ENCODE assay signal across 23 mouse cellular contexts in the genomic region with DNA sequence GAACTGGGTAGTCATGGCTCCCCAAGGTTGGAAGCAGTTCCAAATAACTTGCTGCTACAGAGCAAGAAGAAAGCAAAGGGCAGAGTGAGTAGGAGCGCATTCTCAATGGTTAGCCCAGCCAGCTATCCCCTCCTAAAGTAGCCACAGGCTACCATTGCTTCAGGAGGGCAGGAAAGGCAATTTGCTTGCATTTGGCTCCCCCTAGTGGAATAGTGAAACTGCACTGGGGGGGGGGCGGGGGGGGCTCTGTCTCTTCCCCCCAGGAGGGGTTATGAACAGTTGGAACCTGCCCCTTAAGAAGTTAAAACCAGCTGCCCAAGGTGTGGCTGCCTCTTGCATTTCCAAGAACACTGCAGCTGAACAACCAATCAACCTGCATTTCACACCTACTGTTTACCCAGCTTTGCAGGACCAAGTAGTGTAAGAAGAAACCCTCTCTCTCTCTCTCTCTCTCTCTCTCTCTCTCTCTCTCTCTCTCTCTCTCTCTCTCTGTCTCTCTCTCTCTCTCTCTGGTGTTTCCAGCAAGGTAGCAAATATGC.
A peak's percentile ranks its signal among the peaks of the same experiment; 100 is the strongest.
DNase-seq lines count a peak whose midpoint lies in the region; ATAC-seq and TF ChIP-seq lines count a peak whose summit lies in the region.
"Had no signal": no experiment of that assay in that cellular context is flagged by ENCODE, and none has a peak within 500 bp of the region (broad histone marks: within the 10 kb centered on the region; RNA-seq: fewer than 3 reads in every experiment).

No protein-coding gene starts in this region.

- peak; percentile 25; the same call in 1 of the 2 replicates for TF ChIP-seq CTCF in lung, embryonic 14.5 days (IDR thresholded peaks at IDR 0.05; ENCODE audit: low read depth)
- TF ChIP-seq CTCF in midbrain, postnatal 0 days (IDR thresholded peaks at IDR 0.05): no peak

- no peak overlapping the region for H3K9ac ChIP-seq in lung, embryonic 14.5 days
- H3K9ac ChIP-seq in stomach, embryonic 15.5 days: no peak overlapping the region
- H3K9ac ChIP-seq in midbrain, postnatal 0 days (replicated peaks; ENCODE audit: low read length, poor library complexity, severe bottlenecking): no peak overlapping the region
- H3K9ac ChIP-seq: forebrain, embryonic 12.5 days; hindbrain, embryonic 15.5 days had no signal

- DNase-seq in embryo, embryonic 9.5 days (ENCODE audit: extremely low spot score): peak; percentile 26
- no peak for DNase-seq in embryo, embryonic 10.5 days (ENCODE audit: low spot score)
- no peak for DNase-seq in lung, embryonic 14.5 days
- DNase-seq in lung, postnatal 4 days: no peak
- DNase-seq in NIH3T3 (ENCODE audit: low read depth): peak; percentile 43
- DNase-seq in midbrain, postnatal 0 days (ENCODE audit: low spot score): no peak
- no peak for DNase-seq in adrenal gland, adult 2 months
- DNase-seq: adrenal gland, postnatal 36 days; cerebellum, adult 18-20 months; cerebellum, postnatal 25 days; gastrocnemius, postnatal 10 days; heart, adult 11 months; heart, postnatal 36 days; kidney, adult 11 months; kidney, postnatal 10 days; lung, adult 18-20 months had no signal

- WGBS in lung, embryonic 14.5 days: 39% methylated on average over 2 of the region's 2 CpGs
- WGBS in stomach, embryonic 15.5 days: 44% methylated on average over 2 of the region's 2 CpGs
- WGBS in midbrain, postnatal 0 days: 43% methylated on average over 2 of the region's 2 CpGs

- H3K27ac ChIP-seq in lung, embryonic 14.5 days (ENCODE audit: low read depth): no peak overlapping the region
- H3K27ac ChIP-seq in stomach, embryonic 15.5 days: no peak overlapping the region
- no peak overlapping the region for H3K27ac ChIP-seq in midbrain, postnatal 0 days (ENCODE audit: low read depth, low read length)
- H3K27ac ChIP-seq: forebrain, embryonic 12.5 days; hindbrain, embryonic 15.5 days; limb, embryonic 10.5 days; macrophage had no signal

- ATAC-seq in lung, embryonic 14.5 days (ENCODE audit: insufficient read depth): no peak; the same call in 1 of the 2 replicates
- peak; percentile 50 for ATAC-seq in stomach, embryonic 15.5 days (ENCODE audit: insufficient read depth, low FRiP score, low read depth)
- no peak for ATAC-seq in midbrain, postnatal 0 days (ENCODE audit: low FRiP score)

- H3K4me3 ChIP-seq in lung, embryonic 14.5 days (ENCODE audit: low read depth, low read length): no peak overlapping the region
- no peak overlapping the region for H3K4me3 ChIP-seq in stomach, embryonic 15.5 days (replicated peaks)
- H3K4me3 ChIP-seq in midbrain, postnatal 0 days (ENCODE audit: low read depth, low read length): no peak overlapping the region
- H3K4me3 ChIP-seq: forebrain, embryonic 12.5 days; hindbrain, embryonic 15.5 days; limb, embryonic 10.5 days had no signal

- no peaks in the 10 kb centered on the region for H3K27me3 ChIP-seq in lung, embryonic 14.5 days (ENCODE audit: insufficient read depth, low read length)
- H3K27me3 ChIP-seq in stomach, embryonic 15.5 days (replicated peaks): no peaks in the 10 kb centered on the region
- H3K27me3 ChIP-seq in midbrain, postnatal 0 days (ENCODE audit: insufficient read depth, low read length): no peaks in the 10 kb centered on the region
- H3K27me3 ChIP-seq: forebrain, embryonic 12.5 days; hindbrain, embryonic 15.5 days had no signal

- no peak overlapping the region for H3K4me2 ChIP-seq in lung, embryonic 14.5 days
- H3K4me2 ChIP-seq in stomach, embryonic 15.5 days: no peak overlapping the region
- no peak overlapping the region for H3K4me2 ChIP-seq in midbrain, postnatal 0 days (ENCODE audit: low read depth, low read length, poor library complexity, severe bottlenecking)
- H3K4me2 ChIP-seq: forebrain, embryonic 12.5 days; hindbrain, embryonic 15.5 days; liver, embryonic 11.5 days; midbrain, embryonic 11.5 days had no signal

- H3K9me3 ChIP-seq in lung, embryonic 14.5 days (ENCODE audit: low read depth, low read length): no peaks in the 10 kb centered on the region
- H3K9me3 ChIP-seq in stomach, embryonic 15.5 days: no peaks in the 10 kb centered on the region
- H3K9me3 ChIP-seq in midbrain, postnatal 0 days (ENCODE audit: low read length): no peaks in the 10 kb centered on the region
- H3K9me3 ChIP-seq: forebrain, embryonic 12.5 days; hindbrain, embryonic 15.5 days; limb, embryonic 10.5 days had no signal

- H3K36me3 ChIP-seq in lung, embryonic 14.5 days (ENCODE audit: insufficient read depth): no peaks in the 10 kb centered on the region
- no peaks in the 10 kb centered on the region for H3K36me3 ChIP-seq in stomach, embryonic 15.5 days
- no peaks in the 10 kb centered on the region for H3K36me3 ChIP-seq in midbrain, postnatal 0 days (ENCODE audit: insufficient read depth, low read length)
- H3K36me3 ChIP-seq: forebrain, embryonic 12.5 days; hindbrain, embryonic 15.5 days; limb, embryonic 10.5 days had no signal

- H3K4me1 ChIP-seq in lung, embryonic 14.5 days (ENCODE audit: insufficient read depth): no peaks in the 10 kb centered on the region
- H3K4me1 ChIP-seq in stomach, embryonic 15.5 days: no peaks in the 10 kb centered on the region
- no peaks in the 10 kb centered on the region for H3K4me1 ChIP-seq in midbrain, postnatal 0 days (ENCODE audit: insufficient read depth, low read length)
- H3K4me1 ChIP-seq: forebrain, embryonic 12.5 days; hindbrain, embryonic 15.5 days had no signal

Comparison
In these comparisons a context has a peak if more than half of its experiments do, and no peak if none do; other contexts are left out.
1. DNase-seq: peak in embryo, embryonic 9.5 days (single experiment) and NIH3T3 (single experiment); none in embryo, embryonic 10.5 days (single experiment), lung, embryonic 14.5 days (single experiment), lung, postnatal 4 days (0 of 2), midbrain, postnatal 0 days (single experiment) and adrenal gland, adult 2 months (single experiment).